Mouse (Mus musculus): ENCODE measurements around the gene Pdk4. TPM values are rescaled to one million over a fixed set of nuclear protein-coding genes. Genes with fewer than 3 reads are reported as not detected.
A peak's percentile ranks its signal among the peaks of the same experiment; 100 is the strongest.

Pdk4 gene
- 1.5 and 4.2 TPM in 2 replicates for polyA plus RNA-seq (2011; ENCODE audit: insufficient read depth, insufficient read length, low replicate concordance, missing spikeins)

DNA sequence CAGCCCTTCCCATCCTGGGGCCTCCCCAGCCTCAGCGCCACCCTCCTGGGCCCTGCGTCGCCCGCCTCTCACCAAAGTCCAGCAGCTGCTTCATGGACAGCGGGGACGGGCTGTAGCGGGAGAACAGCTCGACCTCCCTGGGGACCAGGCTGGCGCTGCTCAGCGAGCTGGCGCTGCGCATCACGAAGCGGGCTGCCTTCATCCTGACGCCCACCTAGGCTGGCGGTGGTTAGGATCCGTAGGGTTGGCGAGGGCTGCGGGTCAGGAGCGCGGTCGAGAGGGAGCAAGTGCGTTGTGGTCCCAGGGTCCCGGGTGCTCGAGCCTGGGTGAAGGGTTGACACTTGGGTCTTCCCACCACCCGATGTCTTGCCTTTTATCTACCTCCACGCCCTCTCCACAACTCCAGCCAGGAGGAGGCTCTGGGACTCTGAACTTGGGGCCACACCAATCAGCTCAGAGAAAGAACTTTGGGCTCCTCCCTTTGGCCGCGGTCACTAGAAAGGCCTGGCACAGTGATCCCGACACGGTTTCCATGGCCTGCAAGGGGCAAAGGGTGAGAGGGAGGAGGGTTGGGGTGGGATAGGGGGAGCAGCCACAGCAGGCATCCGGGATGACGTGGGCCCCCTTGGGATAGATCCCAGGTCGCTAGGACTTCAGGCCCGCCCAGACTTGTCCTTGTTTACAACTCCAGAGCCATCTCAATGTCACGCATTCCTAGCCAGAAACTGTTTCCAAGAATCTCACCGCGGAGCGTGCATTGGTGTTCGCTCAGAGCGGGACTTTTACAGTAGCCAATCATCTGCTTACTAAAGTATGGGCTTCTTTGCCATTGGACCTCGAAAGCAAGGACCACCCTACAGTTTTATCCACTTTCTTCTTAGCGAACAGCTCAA lies at the start of gene Pdk4:
Pdk4 (minus strand) TSS at position 349 of the 893 bp plus-strand sequence.
- Histone ChIP-seq H3K4me1 (ENCODE audit: control insufficient read depth, insufficient read depth, low read length) (no peaks in the 10 kb centered on the region), H3K27ac (ENCODE audit: control insufficient read depth, insufficient read depth, low read depth, low read length, poor library complexity) (no peak within 1 kb of the TSS), H3K4me3 (replicated peaks; ENCODE audit: control insufficient read depth, low read depth, low read length) (peak within 1 kb of the TSS; percentile 18)
- WGBS, result 5% methylated on average over 43 of the region's 43 CpGs
- TF ChIP-seq CTCF (IDR thresholded peaks at IDR 0.05; ENCODE audit: control insufficient read depth, insufficient read depth, low read length), result no peak
- TF ChIP-seq POLR2A (IDR thresholded peaks at IDR 0.05; ENCODE audit: borderline replicate concordance, control insufficient read depth, low read depth, low read length), result no peak

DNA sequence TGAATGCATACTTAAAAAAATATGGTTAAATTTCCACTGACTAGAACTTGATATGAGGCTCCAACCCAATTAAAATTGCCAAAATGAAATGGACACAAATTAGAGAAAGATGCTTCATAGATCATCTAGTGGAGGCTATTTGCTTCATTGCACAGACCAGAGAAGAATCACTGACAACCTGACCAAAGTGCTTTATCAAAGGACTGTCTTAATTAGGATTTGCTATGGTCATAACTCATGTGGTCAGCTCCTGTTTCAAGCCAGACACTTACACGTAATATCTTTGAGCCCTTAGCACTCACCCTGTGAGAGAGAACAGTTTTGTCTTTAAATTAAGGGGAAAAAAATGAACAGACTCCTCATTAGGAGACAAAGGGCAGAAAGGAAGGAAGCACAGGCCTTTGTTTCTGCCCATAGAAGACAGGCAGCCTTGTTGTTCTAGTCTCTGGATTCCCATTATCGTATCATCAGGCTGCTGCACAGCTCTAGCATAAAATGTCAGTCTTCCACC lies 41.8 kb upstream of the Pdk4 start:
- TF ChIP-seq POLR2A (IDR thresholded peaks at IDR 0.05; ENCODE audit: borderline replicate concordance, control insufficient read depth, low read depth, low read length), result no peak
- no peak for TF ChIP-seq CTCF (IDR thresholded peaks at IDR 0.05; ENCODE audit: control insufficient read depth, insufficient read depth, low read length)
- WGBS, result 72% methylated on average over 2 of the region's 2 CpGs

DNA sequence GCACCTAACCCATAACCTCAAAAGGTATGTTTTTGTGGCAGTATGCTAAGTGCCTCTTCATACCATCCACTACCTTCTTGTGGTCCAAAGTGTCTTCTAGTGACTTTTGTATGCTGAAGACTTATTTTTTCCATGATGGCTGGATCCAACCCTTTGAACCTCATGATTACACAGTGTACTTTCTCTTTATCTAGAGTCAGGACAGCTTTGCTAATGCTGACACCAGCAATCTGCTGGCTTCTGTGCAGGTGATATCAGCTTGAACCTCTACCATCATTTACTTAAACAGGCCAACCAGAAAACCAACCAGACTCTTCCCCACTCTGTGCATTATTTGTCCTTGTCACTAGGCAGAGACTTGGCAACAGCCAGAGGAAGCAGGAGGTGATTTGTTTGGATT lies 39.6 kb upstream of the Pdk4 start:
- Histone ChIP-seq H3K27ac (ENCODE audit: control insufficient read depth, insufficient read depth, low read depth, low read length, poor library complexity) (no peak overlapping the region), H3K4me3 (replicated peaks; ENCODE audit: control insufficient read depth, low read depth, low read length) (no peak overlapping the region), H3K4me1 (ENCODE audit: control insufficient read depth, insufficient read depth, low read length) (no peaks in the 10 kb centered on the region)
- TF ChIP-seq CTCF (IDR thresholded peaks at IDR 0.05; ENCODE audit: control insufficient read depth, insufficient read depth, low read length) (no peak), POLR2A (IDR thresholded peaks at IDR 0.05; ENCODE audit: borderline replicate concordance, control insufficient read depth, low read depth, low read length) (no peak)

More for the DNA sequence above, 41.8 kb upstream of the Pdk4 start:
- no peak overlapping the region for H3K27ac ChIP-seq (ENCODE audit: control insufficient read depth, insufficient read depth, low read depth, low read length, poor library complexity)
- no peaks in the 10 kb centered on the region for H3K4me1 ChIP-seq (ENCODE audit: control insufficient read depth, insufficient read depth, low read length)
- H3K4me3 ChIP-seq (replicated peaks; ENCODE audit: control insufficient read depth, low read depth, low read length), result no peak overlapping the region

DNA sequence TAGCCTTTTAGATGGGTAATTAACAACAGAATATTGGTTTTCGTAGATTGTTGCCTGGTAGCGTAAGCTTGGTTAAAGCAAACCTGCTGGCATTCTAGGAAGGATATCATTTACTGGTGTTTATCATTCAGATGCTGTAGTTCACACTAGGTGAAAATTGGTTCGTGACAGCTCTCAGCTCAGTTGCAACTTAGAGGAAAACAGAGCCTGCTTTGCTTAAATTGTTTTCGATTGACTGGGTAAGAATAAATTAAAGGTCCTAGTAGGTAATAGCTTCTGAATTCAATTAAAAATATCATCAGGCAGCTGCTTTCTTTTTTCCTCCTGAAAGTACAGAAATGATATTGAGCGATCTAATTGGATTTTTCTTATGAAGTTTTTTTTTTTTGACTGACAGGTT lies 21.0 kb upstream of the Pdk4 start:
- no peak overlapping the region for H3K4me3 ChIP-seq (replicated peaks; ENCODE audit: control insufficient read depth, low read depth, low read length)
- WGBS, result 78% methylated on average over 5 of the region's 5 CpGs
- H3K4me1 ChIP-seq (ENCODE audit: control insufficient read depth, insufficient read depth, low read length), result no peaks in the 10 kb centered on the region
- TF ChIP-seq CTCF (IDR thresholded peaks at IDR 0.05; ENCODE audit: control insufficient read depth, insufficient read depth, low read length), result no peak
- no peak for TF ChIP-seq POLR2A (IDR thresholded peaks at IDR 0.05; ENCODE audit: borderline replicate concordance, control insufficient read depth, low read depth, low read length)
- H3K27ac ChIP-seq (ENCODE audit: control insufficient read depth, insufficient read depth, low read depth, low read length, poor library complexity), result no peak overlapping the region

DNA sequence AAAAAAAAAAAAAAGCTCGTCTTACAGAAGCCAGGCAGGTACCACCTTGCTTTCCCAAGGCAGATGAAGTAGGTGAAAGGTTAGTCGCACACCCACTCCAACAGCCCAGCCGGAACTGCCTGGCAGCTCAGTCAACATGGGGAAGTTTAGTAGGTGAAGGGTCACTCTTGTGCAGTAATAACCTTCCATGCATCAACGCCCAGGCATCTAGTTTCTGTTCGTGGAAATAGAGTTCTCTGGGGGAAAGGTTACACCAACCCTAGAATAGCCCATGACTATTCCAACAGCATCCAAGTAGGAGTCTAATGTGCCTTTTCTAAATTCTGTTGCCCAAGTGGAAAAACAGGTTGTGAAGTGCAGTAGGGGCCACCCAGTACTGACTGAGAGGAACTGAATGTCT lies 13.6 kb upstream of the Pdk4 start:
- Histone ChIP-seq H3K4me3 (replicated peaks; ENCODE audit: control insufficient read depth, low read depth, low read length) (no peak overlapping the region), H3K4me1 (ENCODE audit: control insufficient read depth, insufficient read depth, low read length) (no peaks in the 10 kb centered on the region), H3K27ac (ENCODE audit: control insufficient read depth, insufficient read depth, low read depth, low read length, poor library complexity) (no peak overlapping the region)
- TF ChIP-seq POLR2A (IDR thresholded peaks at IDR 0.05; ENCODE audit: borderline replicate concordance, control insufficient read depth, low read depth, low read length) (no peak), CTCF (IDR thresholded peaks at IDR 0.05; ENCODE audit: control insufficient read depth, insufficient read depth, low read length) (no peak)
- 8% methylated on average over 5 of the region's 5 CpGs for WGBS

DNA sequence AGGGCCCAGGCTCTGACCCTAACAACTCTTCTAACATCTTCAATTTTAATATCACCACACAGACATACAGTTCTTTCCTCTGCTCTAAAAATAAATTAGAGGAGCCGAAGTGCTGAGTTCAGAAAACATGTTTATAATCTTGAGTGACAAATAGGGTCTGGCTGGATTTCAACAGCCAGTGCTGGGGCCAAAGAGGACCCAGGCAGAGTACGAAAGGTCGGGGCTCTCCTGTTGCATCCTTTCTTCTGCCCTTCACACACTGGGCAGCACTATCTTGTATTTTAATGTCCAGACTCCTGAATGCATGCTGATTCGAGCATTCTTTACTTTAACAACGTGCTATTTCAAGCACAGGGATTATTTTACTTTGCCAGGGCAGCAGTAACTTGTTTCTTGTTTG lies 13.2 kb upstream of the Pdk4 start:
- TF ChIP-seq CTCF (IDR thresholded peaks at IDR 0.05; ENCODE audit: control insufficient read depth, insufficient read depth, low read length) (no peak), POLR2A (IDR thresholded peaks at IDR 0.05; ENCODE audit: borderline replicate concordance, control insufficient read depth, low read depth, low read length) (no peak)
- H3K4me1 ChIP-seq (ENCODE audit: control insufficient read depth, insufficient read depth, low read length), result no peaks in the 10 kb centered on the region
- no peak overlapping the region for H3K27ac ChIP-seq (ENCODE audit: control insufficient read depth, insufficient read depth, low read depth, low read length, poor library complexity)
- WGBS, result 19% methylated on average over 5 of the region's 5 CpGs
- H3K4me3 ChIP-seq (replicated peaks; ENCODE audit: control insufficient read depth, low read depth, low read length), result no peak overlapping the region

DNA sequence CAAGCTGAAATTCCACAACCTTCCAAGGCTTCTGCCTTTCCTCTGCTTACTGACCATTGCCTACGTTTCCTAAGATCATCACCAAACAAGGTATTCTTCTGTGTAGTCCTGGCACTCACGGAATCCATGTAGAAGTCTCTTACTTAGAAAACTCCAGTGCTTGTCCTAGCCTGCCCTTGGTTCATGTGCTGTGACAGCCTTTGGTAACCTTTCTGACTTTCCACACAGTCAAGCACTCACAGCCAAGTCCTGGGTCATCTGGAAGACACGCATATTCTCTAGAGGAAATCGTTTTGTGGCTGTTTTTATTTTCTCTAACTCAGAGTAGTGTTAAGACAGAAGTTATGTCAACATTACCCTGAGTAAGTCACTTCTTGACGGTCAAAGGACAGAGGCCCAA lies 11.7 kb upstream of the Pdk4 start:
- TF ChIP-seq POLR2A (IDR thresholded peaks at IDR 0.05; ENCODE audit: borderline replicate concordance, control insufficient read depth, low read depth, low read length) (no peak), CTCF (IDR thresholded peaks at IDR 0.05; ENCODE audit: control insufficient read depth, insufficient read depth, low read length) (no peak)
- Histone ChIP-seq H3K4me3 (replicated peaks; ENCODE audit: control insufficient read depth, low read depth, low read length) (no peak overlapping the region), H3K4me1 (ENCODE audit: control insufficient read depth, insufficient read depth, low read length) (no peaks in the 10 kb centered on the region), H3K27ac (ENCODE audit: control insufficient read depth, insufficient read depth, low read depth, low read length, poor library complexity) (no peak overlapping the region)
- WGBS, result 81% methylated on average over 5 of the region's 5 CpGs

DNA sequence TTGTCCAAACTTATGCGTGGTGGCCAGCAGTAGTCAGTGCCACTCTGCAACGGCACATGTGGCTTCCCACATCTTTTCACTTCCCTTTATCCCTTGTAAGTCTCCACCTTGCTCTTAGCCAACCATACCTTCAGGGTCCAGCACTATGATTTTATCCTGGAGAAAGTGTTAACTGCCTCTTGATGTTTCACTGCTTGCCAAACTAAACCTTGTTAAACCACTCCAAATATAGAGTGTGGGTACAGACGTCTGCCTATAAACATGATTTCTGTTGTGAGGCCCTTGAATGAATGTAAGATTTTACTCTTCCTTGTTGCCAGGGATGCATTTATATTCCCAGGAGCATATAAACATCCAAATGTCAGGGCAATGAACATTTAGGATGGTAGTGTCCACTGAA lies 10.2 kb upstream of the Pdk4 start:
- no peak for TF ChIP-seq CTCF (IDR thresholded peaks at IDR 0.05; ENCODE audit: control insufficient read depth, insufficient read depth, low read length)
- TF ChIP-seq POLR2A (IDR thresholded peaks at IDR 0.05; ENCODE audit: borderline replicate concordance, control insufficient read depth, low read depth, low read length), result no peak
- H3K4me1 ChIP-seq (ENCODE audit: control insufficient read depth, insufficient read depth, low read length), result no peaks in the 10 kb centered on the region
- no peak overlapping the region for H3K27ac ChIP-seq (ENCODE audit: control insufficient read depth, insufficient read depth, low read depth, low read length, poor library complexity)
- 70% methylated on average over 3 of the region's 3 CpGs for WGBS
- H3K4me3 ChIP-seq (replicated peaks; ENCODE audit: control insufficient read depth, low read depth, low read length), result no peak overlapping the region

Data from bone marrow, adult 2 months (tissue).